Mouse (Mus musculus): ENCODE data around the gene Edem2.

DNA sequence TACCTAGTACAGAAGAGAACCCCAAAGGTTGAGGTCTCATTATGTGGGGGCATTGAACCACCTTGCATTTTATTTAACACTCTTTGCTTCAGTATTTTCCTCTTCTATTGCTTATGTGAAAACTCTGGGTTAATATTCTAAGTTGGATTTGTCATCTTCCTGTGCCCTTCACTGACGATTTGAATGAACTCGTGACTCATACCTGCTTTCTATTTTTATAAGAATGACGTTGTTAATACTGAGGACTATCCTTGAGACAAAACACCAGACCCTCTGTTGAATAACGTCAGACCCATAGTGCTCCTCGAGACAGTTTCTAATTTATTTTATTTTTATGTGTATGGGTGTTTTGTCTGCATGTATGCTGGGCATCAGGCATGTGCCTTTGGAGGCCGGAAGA is 7.7 kb upstream of the Edem2 start:
- TF ChIP-seq CTCF (conservative IDR thresholded peaks at IDR 0.05; ENCODE audit: insufficient read depth, insufficient read length, low read depth, low read length) (no peak), POLR2A (IDR thresholded peaks at IDR 0.05; ENCODE audit: low read depth, low read length) (no peak)

All from kidney, adult 2 months (tissue).